Mouse (Mus musculus) liver, embryonic 14.5 days (tissue): ENCODE data around the gene Aip. TPM values are rescaled to one million over a fixed set of nuclear protein-coding genes. Genes with fewer than 3 reads are reported as not detected.
A peak's percentile ranks its signal among the peaks of the same experiment; 100 is the strongest.

Source experiments
- ATAC-seq: fragments of 200-750 bp; cut with Nextera tagmentation; 2 replicates; pipeline ENCODE4 v1.8.0; 2017; ENCODE audit warnings: moderate number of reproducible peaks, mild to moderate bottlenecking, moderate library complexity; ENCODE audit not compliant: insufficient read depth
- DNase-seq, 3 experiments: peaks; one replicate each; pipeline ENCODE4 v3.0.0-alpha.2; 2012 to 2013; ENCODE audit warnings: low read depth in 3 of 3, low spot score in 3 of 3
- H3K27ac ChIP-seq: fragments of 300-500 bp; sonication (generic); 2 replicates; pipeline ENCODE4 v1.5.1; 2014; ENCODE audit warnings: moderate library complexity, mild to moderate bottlenecking, control low read depth, inconsistent platforms
- H3K27me3 ChIP-seq: fragments of 300-500 bp; sonication (generic); 2 replicates; pipeline ENCODE4 v1.6.1; 2014; ENCODE audit warnings: mild to moderate bottlenecking, low read length, moderate library complexity; ENCODE audit not compliant: control insufficient read depth, insufficient read depth
- H3K36me3 ChIP-seq: fragments of 300-500 bp; sonication (generic); replicated peaks from 2 replicates; pipeline ENCODE4 v1.6.1; 2014; ENCODE audit warnings: low read depth; ENCODE audit not compliant: control insufficient read depth, insufficient read depth
- H3K4me1 ChIP-seq, 2 experiments: fragments of 200-500 bp in 1 of 2; fragments of 300-500 bp in 1 of 2; sonication (generic) in 1 of 2; replicated peaks; 2 replicates each; pipeline ENCODE4 v1.6.1; 2012 to 2014; ENCODE audit warnings: antibody characterized with exemption in 1 of 2, inconsistent platforms in 1 of 2, low read length in 1 of 2; ENCODE audit not compliant: control insufficient read depth in 2 of 2, insufficient read depth in 2 of 2
- H3K4me2 ChIP-seq: fragments of 300-500 bp; sonication (generic); 2 replicates; pipeline ENCODE4 v1.6.1; 2014; ENCODE audit warnings: low read depth, mild to moderate bottlenecking, control low read depth, moderate library complexity
- H3K4me3 ChIP-seq, 2 experiments: fragments of 200-500 bp in 1 of 2; fragments of 300-500 bp in 1 of 2; sonication (generic) in 1 of 2; 2 replicates each; pipeline ENCODE4 v1.5.1; 2012 to 2014; ENCODE audit warnings: low read depth in 2 of 2, low read length in 2 of 2, mild to moderate bottlenecking in 2 of 2, control low read depth in 1 of 2, inconsistent platforms in 1 of 2, moderate library complexity in 1 of 2; ENCODE audit not compliant: insufficient read depth in 1 of 2
- H3K9ac ChIP-seq: fragments of 300-500 bp; sonication (generic); replicated peaks from 2 replicates; pipeline ENCODE4 v1.6.1; 2014; ENCODE audit warnings: mild to moderate bottlenecking, control low read depth, moderate library complexity
- H3K9me3 ChIP-seq: fragments of 300-500 bp; sonication (generic); 2 replicates; pipeline ENCODE4 v1.6.1; 2016; ENCODE audit warnings: low read length, mixed read lengths; ENCODE audit not compliant: control insufficient read depth
- CTCF ChIP-seq: IDR thresholded peaks from 2 replicates; pipeline ENCODE4 v1.5.1; 2016; ENCODE audit warnings: antibody characterized with exemption, low read depth, control low read depth
- EP300 ChIP-seq: IDR thresholded peaks from 2 replicates; pipeline ENCODE4 v1.6.1; 2016; ENCODE audit warnings: antibody characterized with exemption, low read depth
- WGBS: fragments of 180-500 bp; shearing (Covaris S2); extraction: QIAGEN DNeasy Blood & Tissue Kit; methylation state at CpG from one replicate; pipeline ENCODE4 v1.1.7; 2014; ENCODE audit not compliant: insufficient replicate concordance; 5-methylcytosine and 5-hydroxymethylcytosine counted together
- polyA plus RNA-seq, 2 experiments: library from polyadenylated mRNA; depleted of rRNA in 1 of 2; stranded (reverse) in 1 of 2; unstranded in 1 of 2; fragments of >200 nt; fragmentation: Nextera tagmentation in 1 of 2; extraction: Ambion mirVana in 1 of 2; gene quantifications; 2 replicates each; pipeline versions ENCODE4 v1.2.1 to v1.2.3; 2012 to 2014

The Aip gene
- polyA plus RNA-seq, 2 experiments, result 29.4 to 33.2 TPM

- H3K27ac ChIP-seq, result peak overlapping the region; percentile 58
- 30% methylated on average over 4 of the region's 4 CpGs for WGBS
Measured at GRCm38 (mm10) chr19:4163543-4163887, 37.9 kb upstream of the Aip start.

GRCm38 (mm10) chr19:4162646-4163542 lies 37.2 kb upstream of the Aip start, which contains the start of gene Rps6kb2:
Rps6kb2 (minus strand) TSS chr19:4163354.
- peak within 1 kb of the TSS; percentile 87 to 90 for H3K4me3 ChIP-seq
- H3K4me1 ChIP-seq, result peaks cover 12 to 14% of the 10 kb centered on the region in 2 experiments
- peaks cover 8% of the 10 kb centered on the region for H3K36me3 ChIP-seq
- H3K9ac ChIP-seq, result peak within 1 kb of the TSS; percentile 93
- 6% methylated on average over 42 of the region's 42 CpGs for WGBS
- H3K4me2 ChIP-seq, result peak within 1 kb of the TSS; percentile 98
- no peak for TF ChIP-seq EP300
- TF ChIP-seq CTCF, result no peak
- no peaks in the 10 kb centered on the region for H3K9me3 ChIP-seq
- ATAC-seq, result peak; percentile 82
- H3K27ac ChIP-seq, result peak within 1 kb of the TSS; percentile 59
- H3K27me3 ChIP-seq, result no peaks in the 10 kb centered on the region
- DNase-seq, result peak; percentile 89 to 94 (median 90)

More at GRCm38 (mm10) chr19:4163543-4163887, 37.9 kb upstream of the Aip start:
- Histone ChIP-seq H3K9ac (peak overlapping the region; percentile 93), H3K4me2 (peak overlapping the region; percentile 98), H3K4me1 (peaks cover 12 to 14% of the 10 kb centered on the region in 2 experiments), H3K27me3 (no peaks in the 10 kb centered on the region), H3K9me3 (no peaks in the 10 kb centered on the region), H3K36me3 (peaks cover 5% of the 10 kb centered on the region; the same call in 1 of the 2 replicates), H3K4me3 (peak overlapping the region; percentile 87 to 90)
- ATAC-seq, result peak; percentile 8; the same call in 1 of the 2 replicates
- TF ChIP-seq CTCF (no peak), EP300 (no peak)
- no peak for DNase-seq

- Histone ChIP-seq H3K9ac (no peak overlapping the region), H3K27me3 (no peaks in the 10 kb centered on the region), H3K9me3 (no peaks in the 10 kb centered on the region), H3K4me1 (peaks cover 9 to 11% of the 10 kb centered on the region in 2 experiments), H3K4me2 (no peak overlapping the region), H3K27ac (no peak overlapping the region), H3K4me3 (no peak overlapping the region), H3K36me3 (peaks cover 10% of the 10 kb centered on the region)
- TF ChIP-seq EP300 (no peak), CTCF (no peak)
- ATAC-seq (no peak), DNase-seq (no peak)
- WGBS, result 87% methylated on average over 8 of the region's 8 CpGs
Measured at GRCm38 (mm10) chr19:4159049-4159448, 33.4 kb upstream of the Aip start.

GRCm38 (mm10) chr19:4156771-4157170 lies 31.1 kb upstream of the Aip start:
- no peak for DNase-seq
- Histone ChIP-seq H3K9ac (no peak overlapping the region), H3K36me3 (peaks cover 10% of the 10 kb centered on the region), H3K27me3 (no peaks in the 10 kb centered on the region), H3K4me1 (peaks cover 0 to under 1% of the 10 kb centered on the region in 2 experiments; a peak in 3 of 4 replicates), H3K4me3 (no peak overlapping the region), H3K9me3 (no peaks in the 10 kb centered on the region), H3K27ac (no peak overlapping the region), H3K4me2 (no peak overlapping the region)
- no peak for ATAC-seq
- TF ChIP-seq EP300, result no peak
- no peak for TF ChIP-seq CTCF
- 83% methylated on average over 12 of the region's 12 CpGs for WGBS

GRCm38 (mm10) chr19:4156073-4156579 lies 30.5 kb upstream of the Aip start:
- TF ChIP-seq EP300, result no peak
- no peak for TF ChIP-seq CTCF
- Histone ChIP-seq H3K9me3 (no peaks in the 10 kb centered on the region), H3K27me3 (no peaks in the 10 kb centered on the region), H3K4me1 (no peaks in the 10 kb centered on the region; a peak in 2 of 4 replicates), H3K9ac (no peak overlapping the region), H3K36me3 (peaks cover 10% of the 10 kb centered on the region), H3K27ac (no peak overlapping the region), H3K4me3 (no peak overlapping the region), H3K4me2 (no peak overlapping the region)
- DNase-seq (no peak), ATAC-seq (no peak)
- WGBS, result 75% methylated on average over 20 of the region's 20 CpGs
